Mouse (Mus musculus) heart, adult 2 months (tissue): ENCODE measurements around the gene Nt5dc2. TPM values are rescaled to one million over a fixed set of nuclear protein-coding genes. Genes with fewer than 3 reads are reported as not detected.
A peak's percentile ranks its signal among the peaks of the same experiment; 100 is the strongest.

Source experiments
- DNase-seq, 2 experiments: peaks; one replicate each; pipeline ENCODE4 v3.0.0; 2021
- H3K27ac ChIP-seq: fragments of 200-600 bp; 2 replicates; pipeline ENCODE4 v1.8.1; 2022
- H3K27me3 ChIP-seq: fragments of 200-500 bp; 2 replicates; pipeline ENCODE4 v1.6.1; 2012; ENCODE audit warnings: mild to moderate bottlenecking, low read length, inconsistent platforms, mixed read lengths; ENCODE audit not compliant: control insufficient read depth, insufficient read depth
- H3K36me3 ChIP-seq: fragments of 200-500 bp; 2 replicates; pipeline ENCODE4 v1.6.1; 2012; ENCODE audit warnings: low read length, inconsistent platforms; ENCODE audit not compliant: control insufficient read depth, insufficient read depth
- H3K4me1 ChIP-seq: fragments of 200-500 bp; 2 replicates; pipeline ENCODE4 v1.6.1; 2011; ENCODE audit warnings: low read length; ENCODE audit not compliant: control insufficient read depth, insufficient read depth
- H3K4me3 ChIP-seq: fragments of 200-600 bp; 2 replicates; pipeline ENCODE4 v1.8.1; 2022
- H3K79me2 ChIP-seq: fragments of 200-500 bp; replicated peaks from 2 replicates; pipeline ENCODE4 v1.6.1; 2012; ENCODE audit warnings: mild to moderate bottlenecking, inconsistent platforms, low read length, moderate library complexity, mixed read lengths; ENCODE audit not compliant: control insufficient read depth, insufficient read depth
- H3K9ac ChIP-seq: fragments of 200-500 bp; 2 replicates; pipeline ENCODE4 v1.6.1; 2012; ENCODE audit warnings: low read depth, mild to moderate bottlenecking, control low read depth, inconsistent platforms, low read length, mixed read lengths
- CTCF ChIP-seq: fragments of 200-600 bp; IDR thresholded peaks from 2 replicates; pipeline ENCODE4 v1.8.1; 2022; ENCODE audit warnings: antibody characterized with exemption, mild to moderate bottlenecking, moderate library complexity
- EP300 ChIP-seq: fragments of 200-500 bp; IDR thresholded peaks from 2 replicates; pipeline ENCODE4 v1.6.1; 2011; ENCODE audit warnings: low read depth, low read length, control low read depth; ENCODE audit not compliant: insufficient read depth
- POLR2A ChIP-seq: fragments of 200-500 bp; IDR thresholded peaks from 2 replicates; pipeline ENCODE4 v1.6.1; 2011; ENCODE audit warnings: mild to moderate bottlenecking, low read depth, low read length, control low read depth; ENCODE audit not compliant: insufficient read depth
- WGBS: fragments of 180-500 bp; shearing (Covaris S2); methylation state at CpG from one replicate; pipeline ENCODE4 v1.1.7; 2018; 5-methylcytosine and 5-hydroxymethylcytosine counted together
- intact Hi-C: fragments of 180-260 bp; cut with DNase I; formaldehyde crosslinking; loops from one replicate; pipeline ENCODE4 v1.15.1; 2025
- polyA plus RNA-seq: library from polyadenylated mRNA; depleted of rRNA; stranded (reverse); fragments of >200 nt; gene quantifications from 2 replicates; pipeline ENCODE4 v1.2.3, GENCODE M21; 2012
- total RNA-seq, 2 experiments: library from RNA; stranded (reverse); gene quantifications; 2 replicates each; pipeline ENCODE4 v1.2.3; 2021

Gene Nt5dc2
- total and polyA plus RNA-seq, 3 experiments, result 18.7 to 82.7 (median 21.8) TPM

GRCm38 (mm10) chr14:31169508-31169907 is 38.7 kb downstream of the Nt5dc2 start:
- peak in 1 of 2 experiments; percentile 24 for DNase-seq
- 64% methylated on average over 6 of the region's 6 CpGs for WGBS
- no peak overlapping the region for H3K9ac ChIP-seq
- H3K79me2 ChIP-seq, result no peaks in the 10 kb centered on the region
- peaks cover 3% of the 10 kb centered on the region; the same call in 1 of the 2 replicates for H3K36me3 ChIP-seq
- no peaks in the 10 kb centered on the region for H3K27me3 ChIP-seq
- no peak overlapping the region; the same call in 1 of the 2 replicates for H3K27ac ChIP-seq
- H3K4me1 ChIP-seq, result peaks cover 11% of the 10 kb centered on the region
- H3K4me3 ChIP-seq, result no peak overlapping the region
- no peak for TF ChIP-seq EP300
- no peak for TF ChIP-seq CTCF
- TF ChIP-seq POLR2A, result no peak
- intact Hi-C loops, result loop anchor here (2.0 kb wide), 1 partner anchor 25 kb away; no protein-coding TSS in a partner anchor

GRCm38 (mm10) chr14:31170963-31171362 is 40.1 kb downstream of the Nt5dc2 start:
- H3K79me2 ChIP-seq, result no peaks in the 10 kb centered on the region
- no peak overlapping the region for H3K4me3 ChIP-seq
- no peak overlapping the region for H3K9ac ChIP-seq
- no peak for TF ChIP-seq EP300
- TF ChIP-seq POLR2A, result no peak
- no peak for TF ChIP-seq CTCF
- H3K4me1 ChIP-seq, result peaks cover 6% of the 10 kb centered on the region
- intact Hi-C loops, result no loop called here
- peaks cover 3% of the 10 kb centered on the region; the same call in 1 of the 2 replicates for H3K36me3 ChIP-seq
- no peak for DNase-seq
- 69% methylated on average over 13 of the region's 13 CpGs for WGBS
- no peak overlapping the region for H3K27ac ChIP-seq
- H3K27me3 ChIP-seq, result no peaks in the 10 kb centered on the region

- H3K27ac ChIP-seq, result no peak overlapping the region; the same call in 1 of the 2 replicates
- no peaks in the 10 kb centered on the region for H3K79me2 ChIP-seq
- no peak for DNase-seq
- H3K36me3 ChIP-seq, result peaks cover 3% of the 10 kb centered on the region; the same call in 1 of the 2 replicates
- intact Hi-C loops, result no loop called here
- TF ChIP-seq EP300, result no peak
- no peak for TF ChIP-seq POLR2A
- TF ChIP-seq CTCF, result no peak
- peaks cover 6% of the 10 kb centered on the region for H3K4me1 ChIP-seq
- no peak overlapping the region for H3K4me3 ChIP-seq
- no peaks in the 10 kb centered on the region for H3K27me3 ChIP-seq
- no peak overlapping the region for H3K9ac ChIP-seq
- 71% methylated on average over 11 of the region's 11 CpGs for WGBS
Measured at GRCm38 (mm10) chr14:31171386-31171785, 40.5 kb downstream of the Nt5dc2 start.

GRCm38 (mm10) chr14:31171821-31172220 is 41.0 kb downstream of the Nt5dc2 start:
- no peak overlapping the region for H3K9ac ChIP-seq
- no peak for DNase-seq
- no peak overlapping the region; the same call in 1 of the 2 replicates for H3K27ac ChIP-seq
- H3K36me3 ChIP-seq, result peaks cover 3% of the 10 kb centered on the region; the same call in 1 of the 2 replicates
- H3K79me2 ChIP-seq, result no peaks in the 10 kb centered on the region
- intact Hi-C loops, result no loop called here
- H3K4me1 ChIP-seq, result peaks cover 6% of the 10 kb centered on the region
- TF ChIP-seq POLR2A, result no peak
- TF ChIP-seq CTCF, result no peak
- no peak for TF ChIP-seq EP300
- no peaks in the 10 kb centered on the region for H3K27me3 ChIP-seq
- no peak overlapping the region for H3K4me3 ChIP-seq
- 92% methylated on average over 15 of the region's 15 CpGs for WGBS

DNA sequence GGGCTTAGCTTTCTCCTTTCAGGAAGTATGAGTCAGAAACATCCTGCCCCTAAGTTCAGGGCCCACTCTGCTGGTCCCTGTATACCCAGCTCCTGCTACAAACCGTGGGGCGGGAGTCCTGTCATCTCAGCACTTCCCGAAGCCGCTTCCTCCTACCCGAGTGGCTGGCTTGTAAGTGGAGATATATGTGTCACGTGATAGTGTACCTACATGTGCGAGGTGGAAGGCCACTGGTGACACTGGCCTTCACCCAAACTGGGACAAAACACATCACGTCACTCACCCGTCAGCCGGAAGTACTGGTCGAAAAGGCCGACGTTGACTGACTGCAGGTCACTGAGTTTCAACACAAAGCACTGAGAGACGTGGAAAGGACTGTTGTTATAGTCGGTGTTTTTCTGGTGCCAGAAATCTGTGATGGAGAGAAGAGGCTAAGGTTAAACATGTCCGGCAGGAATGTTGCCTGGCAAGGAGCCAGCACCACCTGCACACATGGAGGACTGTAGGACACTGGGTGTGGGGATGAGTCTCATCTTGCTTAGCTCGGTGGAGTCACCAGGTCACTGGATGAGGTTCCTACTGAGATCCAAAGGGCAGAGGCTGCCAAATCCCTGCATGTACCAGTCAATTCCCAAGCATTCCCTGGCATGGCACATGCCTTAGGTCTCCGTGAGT is 42.1 kb downstream of the Nt5dc2 start:
- peak in 1 of 2 experiments; percentile 64 for DNase-seq
- no peak overlapping the region for H3K9ac ChIP-seq
- peaks cover 3% of the 10 kb centered on the region; the same call in 1 of the 2 replicates for H3K36me3 ChIP-seq
- no peak overlapping the region; the same call in 1 of the 2 replicates for H3K27ac ChIP-seq
- H3K4me3 ChIP-seq, result no peak overlapping the region
- TF ChIP-seq POLR2A (no peak), EP300 (no peak), CTCF (no peak)
- intact Hi-C loops, result no loop called here
- WGBS, result 26% methylated on average over 18 of the region's 18 CpGs
- H3K27me3 ChIP-seq, result no peaks in the 10 kb centered on the region
- peaks cover 6% of the 10 kb centered on the region for H3K4me1 ChIP-seq
- no peaks in the 10 kb centered on the region for H3K79me2 ChIP-seq

DNA sequence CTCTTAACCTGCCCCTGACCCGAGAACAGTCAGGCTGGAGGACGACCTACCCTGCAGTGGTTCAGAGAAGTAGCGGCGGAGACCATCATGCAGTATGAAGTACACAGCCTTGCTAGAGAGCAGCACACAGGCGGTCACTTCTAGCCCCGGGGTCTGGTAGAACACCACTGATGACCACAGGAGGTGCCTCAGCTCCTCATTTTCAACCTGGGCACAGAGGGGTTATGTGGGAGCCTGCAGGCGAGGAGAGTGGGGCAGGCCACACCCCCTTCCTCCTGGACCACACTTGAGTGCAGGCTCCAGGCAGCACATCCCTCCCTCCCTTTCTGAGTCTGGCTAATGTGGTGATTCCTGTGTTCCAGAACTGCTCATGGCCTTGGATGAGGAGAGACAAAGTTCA is 42.7 kb downstream of the Nt5dc2 start:
- Histone ChIP-seq H3K27me3 (no peaks in the 10 kb centered on the region), H3K27ac (no peak overlapping the region; the same call in 1 of the 2 replicates), H3K79me2 (no peaks in the 10 kb centered on the region), H3K4me1 (peaks cover 6% of the 10 kb centered on the region), H3K9ac (no peak overlapping the region), H3K36me3 (peaks cover 3% of the 10 kb centered on the region; the same call in 1 of the 2 replicates), H3K4me3 (no peak overlapping the region)
- TF ChIP-seq POLR2A (no peak), EP300 (no peak), CTCF (no peak)
- 65% methylated on average over 7 of the region's 7 CpGs for WGBS
- intact Hi-C loops, result no loop called here
- no peak for DNase-seq
